Mouse (Mus musculus) gastrocnemius, adult 18-20 months (tissue): ENCODE data around the gene Pcnx2. TPM values are rescaled to one million over a fixed set of nuclear protein-coding genes. Genes with fewer than 3 reads are reported as not detected.

ENCODE experiments used
- DNase-seq: peaks from one replicate; pipeline ENCODE4 v3.0.0; 2021; ENCODE audit warnings: low spot score
- total RNA-seq, 2 experiments: library from RNA; stranded (reverse); gene quantifications; 2 replicates each; pipeline ENCODE4 v1.2.3; 2021

The Pcnx2 gene
- total RNA-seq, 2 experiments from 2014 or later: 0.21 to 0.48 TPM

DNA sequence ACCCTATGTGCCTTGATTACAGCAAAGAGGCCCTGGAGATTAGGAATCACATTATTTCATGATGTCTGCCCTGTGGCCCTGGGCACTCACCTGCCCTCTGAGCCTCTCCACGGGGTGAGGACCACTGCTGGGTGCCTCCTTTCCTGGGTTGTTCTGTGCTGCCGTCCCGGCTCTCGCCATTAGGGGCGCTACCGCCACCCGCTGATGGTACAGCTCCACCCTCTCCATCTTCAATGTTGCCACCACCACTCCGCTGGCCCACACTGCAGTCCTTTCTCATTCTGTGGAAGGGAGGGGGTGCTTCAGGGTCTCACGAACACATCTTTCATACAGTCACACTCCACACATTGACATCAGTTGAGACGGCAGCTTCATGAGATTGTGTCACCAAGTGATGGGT lies 139.1 kb downstream of the Pcnx2 start:
- DNase-seq: no peak

- DNase-seq: no peak
Observed at GRCm38 (mm10) chr8:125757106-125757496, 141.0 kb downstream of the Pcnx2 start.

DNA sequence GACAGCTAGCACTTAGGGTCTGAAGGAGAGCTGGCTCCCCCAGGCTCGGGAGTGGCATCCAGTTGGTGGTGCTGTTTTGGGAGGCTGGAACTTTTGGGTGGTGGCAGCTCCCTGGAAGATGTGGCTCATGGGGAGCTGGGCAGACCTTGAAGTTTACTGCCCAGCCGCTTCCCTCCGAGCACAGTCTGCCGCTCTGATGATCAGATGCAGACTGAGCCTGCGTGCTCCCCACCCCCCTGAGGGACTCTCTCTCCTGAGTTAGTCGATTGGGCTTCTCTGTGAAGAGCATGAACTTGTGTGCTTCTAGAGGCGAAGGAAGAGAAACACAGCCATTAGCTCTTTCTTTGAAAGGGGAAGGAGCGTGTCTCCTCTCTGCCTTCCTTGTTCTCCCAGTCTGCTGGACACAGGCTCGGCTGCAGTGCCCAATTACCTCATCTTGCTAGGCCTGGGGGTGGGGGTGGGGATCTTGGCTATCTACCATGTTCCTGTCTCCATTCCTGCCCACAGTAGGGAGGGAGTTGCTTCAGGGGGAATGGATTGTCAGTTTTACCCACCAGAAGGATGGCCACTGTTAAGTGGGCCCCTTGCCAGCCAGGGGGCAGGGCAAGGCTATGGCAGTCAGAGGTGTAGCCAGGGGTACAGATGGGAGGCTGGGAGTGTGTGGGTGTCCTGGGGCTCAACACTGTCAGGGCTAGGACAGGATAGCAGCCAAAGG lies 141.6 kb downstream of the Pcnx2 start:
- no peak for DNase-seq

DNA sequence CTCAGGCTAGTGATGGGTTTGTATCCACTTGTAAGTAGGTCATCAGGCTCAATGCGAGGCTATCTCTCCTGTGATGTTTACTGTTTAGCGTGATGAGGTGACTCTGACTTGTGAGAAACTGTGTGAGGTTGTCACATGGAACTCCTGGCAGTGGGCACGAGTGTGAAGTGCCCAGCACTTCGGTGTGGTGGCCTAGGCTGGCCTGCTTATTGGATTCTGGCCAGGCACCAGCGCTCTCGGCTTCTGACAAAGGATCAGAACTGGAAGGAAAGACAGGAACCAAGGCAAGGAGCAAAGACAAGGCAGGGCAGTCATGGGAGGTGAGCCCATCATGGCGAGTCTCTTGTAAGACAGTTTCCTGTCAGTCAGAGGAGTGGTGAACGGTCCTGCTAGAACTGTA lies 142.2 kb downstream of the Pcnx2 start:
- no peak for DNase-seq

DNA sequence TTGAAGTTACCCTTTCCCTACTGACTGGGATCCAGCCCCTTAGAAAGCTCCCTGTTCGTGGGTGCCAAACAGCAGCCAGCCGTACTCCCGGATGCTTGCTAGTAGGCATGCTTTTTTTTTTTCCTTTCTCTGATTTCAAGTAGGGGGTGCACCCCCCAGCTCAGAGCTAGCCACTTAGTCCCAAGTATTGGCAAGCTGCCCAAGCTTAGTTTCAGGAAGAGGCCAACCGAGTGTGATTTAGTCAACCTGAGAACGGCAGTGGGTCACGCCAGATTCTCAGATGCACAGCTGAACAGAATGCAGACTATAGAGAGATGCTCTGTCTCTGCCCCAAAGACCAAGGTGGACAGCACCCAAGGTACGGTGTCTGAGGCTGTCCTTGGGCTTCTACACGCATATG lies 147.3 kb downstream of the Pcnx2 start:
- no peak for DNase-seq

- no peak for DNase-seq
Observed at GRCm38 (mm10) chr8:125747390-125747789, 150.7 kb downstream of the Pcnx2 start.

DNA sequence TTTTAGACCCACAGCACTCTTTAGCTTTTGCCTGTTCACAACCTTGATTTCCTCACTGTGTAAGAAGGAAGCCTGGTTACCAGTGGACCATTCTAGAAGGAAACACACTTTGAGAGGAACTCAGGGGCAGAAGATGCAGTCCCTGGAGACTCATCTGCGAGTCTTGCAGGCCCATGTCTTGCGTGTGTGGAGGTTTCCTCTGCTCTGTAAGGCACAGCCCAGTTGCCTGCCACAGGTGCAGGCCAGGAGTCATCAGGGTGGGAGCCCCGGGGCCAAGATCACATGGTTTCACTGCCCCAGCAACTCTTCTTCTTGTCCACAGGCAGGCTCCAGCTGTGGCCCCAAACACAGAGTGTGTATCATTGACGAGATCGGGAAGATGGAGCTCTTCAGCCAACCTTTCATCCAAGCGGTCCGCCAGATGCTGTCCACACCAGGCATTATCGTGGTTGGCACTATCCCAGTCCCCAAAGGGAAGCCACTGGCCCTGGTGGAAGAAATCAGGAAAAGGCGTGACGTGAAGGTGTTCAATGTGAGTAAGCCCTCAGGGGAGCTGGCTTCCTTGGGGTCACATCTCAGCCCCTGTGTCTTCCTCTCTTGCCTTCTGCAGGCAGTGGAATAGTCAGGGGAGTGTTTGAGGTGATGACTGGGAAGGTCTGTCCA lies 153.1 kb downstream of the Pcnx2 start:
- no peak for DNase-seq

DNA sequence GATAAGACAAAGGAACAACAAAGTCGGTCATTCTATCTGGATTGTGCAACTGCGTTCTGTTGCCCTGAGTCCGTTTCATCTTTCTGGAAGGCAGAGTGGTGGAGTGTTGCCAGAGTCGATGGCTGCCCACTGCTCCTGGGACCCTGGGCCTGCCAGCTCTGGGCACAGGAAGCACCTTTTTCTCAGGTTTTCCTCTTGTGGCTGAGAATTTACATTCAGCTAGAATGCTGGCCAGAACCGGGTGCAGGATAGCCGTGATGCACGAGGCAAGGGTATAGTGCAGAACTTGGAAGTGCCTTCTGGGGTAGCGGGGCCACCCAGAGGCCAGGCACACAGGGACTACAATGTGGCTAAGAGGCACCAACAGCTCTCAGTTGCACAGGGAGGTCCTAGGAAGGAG lies 155.7 kb downstream of the Pcnx2 start:
- DNase-seq: no peak

DNA sequence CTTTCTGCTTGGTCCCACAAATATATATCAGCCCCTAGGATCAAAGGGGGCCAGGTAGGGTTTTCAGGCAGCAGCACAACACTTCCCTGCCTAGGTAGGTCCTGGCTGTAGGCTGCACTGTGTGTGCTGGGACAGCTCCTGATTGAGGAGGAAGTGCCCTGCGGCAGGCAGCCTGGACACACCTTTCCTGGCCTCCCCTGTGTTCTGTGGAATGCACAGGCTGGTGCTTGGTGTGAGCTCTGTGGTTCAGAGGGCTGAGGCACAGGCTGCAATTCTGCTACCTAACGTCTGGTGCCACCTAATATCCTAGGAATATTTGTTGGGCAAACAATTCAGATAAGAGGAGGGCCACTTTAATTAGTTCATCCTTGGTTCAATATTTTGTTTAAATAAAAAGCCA lies 156.3 kb downstream of the Pcnx2 start:
- DNase-seq: no peak

GRCm38 (mm10) chr8:125741377-125741776 lies 156.7 kb downstream of the Pcnx2 start:
- no peak for DNase-seq

DNA sequence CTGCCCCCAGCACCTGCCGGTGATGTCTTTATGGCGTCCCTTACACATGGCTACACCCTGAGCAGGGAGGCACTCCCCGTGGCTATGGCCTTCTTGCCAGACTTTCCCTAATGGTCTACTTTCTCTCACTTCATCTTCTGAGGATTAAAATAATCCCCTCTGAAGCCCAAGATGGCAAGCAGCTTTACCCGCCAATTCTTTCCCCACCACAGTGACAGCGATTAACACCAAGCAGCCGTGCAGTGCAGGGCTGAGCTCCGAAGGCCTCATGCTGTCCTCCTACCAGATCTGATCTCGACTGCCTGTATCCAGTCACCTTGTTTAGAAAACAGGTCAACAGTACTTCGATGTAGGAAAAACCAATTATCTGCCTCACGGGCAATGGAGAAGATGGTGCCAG lies 157.5 kb downstream of the Pcnx2 start:
- no peak for DNase-seq

GRCm38 (mm10) chr8:125738956-125739355 lies 159.2 kb downstream of the Pcnx2 start:
- DNase-seq: no peak

DNA sequence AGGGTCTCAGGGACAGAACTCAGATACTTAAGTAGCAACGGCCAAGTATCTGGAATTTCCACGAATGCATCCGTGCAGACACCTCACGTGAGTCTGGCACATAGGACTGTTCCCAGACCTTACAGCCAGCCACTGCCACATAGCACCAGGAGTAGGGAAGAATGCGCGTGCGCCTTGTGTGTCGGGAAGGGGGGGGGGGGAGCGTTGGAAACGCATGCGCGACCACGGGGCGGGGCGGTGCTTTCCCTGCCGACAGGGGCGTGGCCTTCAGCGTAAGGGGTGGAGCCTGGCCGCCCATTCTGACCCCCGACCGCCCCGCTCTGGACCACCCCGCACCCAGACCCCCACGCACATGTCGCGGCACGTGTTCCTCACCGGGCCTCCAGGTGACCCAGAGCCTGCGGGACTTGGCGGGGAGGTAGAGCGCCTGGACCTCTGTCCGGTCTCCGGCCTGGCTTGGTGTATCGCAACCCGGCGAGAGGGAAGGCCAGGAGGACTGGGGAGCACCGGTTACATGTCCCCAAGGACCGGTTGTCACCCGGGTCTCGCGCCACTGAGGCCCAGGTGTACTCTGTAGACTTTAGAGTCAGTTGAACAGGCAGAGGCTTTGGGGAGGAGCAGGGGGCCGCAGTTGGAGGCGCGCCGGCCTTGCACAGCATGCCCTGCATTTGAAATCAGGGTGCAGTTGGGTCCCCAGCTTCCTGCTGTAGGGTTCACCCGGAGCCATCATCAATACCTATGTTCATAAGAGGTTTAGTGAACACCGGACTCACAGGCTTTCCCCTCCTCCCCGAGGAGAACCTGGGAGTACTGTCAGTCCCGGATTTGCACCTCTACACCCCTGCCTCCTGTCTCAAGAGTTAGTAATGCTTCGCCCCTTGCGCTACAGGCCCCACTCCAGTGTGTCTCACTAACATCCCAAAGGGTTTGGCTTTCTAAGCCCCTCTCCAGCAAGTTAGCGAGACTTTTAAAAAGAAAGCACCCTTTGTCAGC lies 163.9 kb downstream of the Pcnx2 start:
- DNase-seq: peak; percentile 87

DNA sequence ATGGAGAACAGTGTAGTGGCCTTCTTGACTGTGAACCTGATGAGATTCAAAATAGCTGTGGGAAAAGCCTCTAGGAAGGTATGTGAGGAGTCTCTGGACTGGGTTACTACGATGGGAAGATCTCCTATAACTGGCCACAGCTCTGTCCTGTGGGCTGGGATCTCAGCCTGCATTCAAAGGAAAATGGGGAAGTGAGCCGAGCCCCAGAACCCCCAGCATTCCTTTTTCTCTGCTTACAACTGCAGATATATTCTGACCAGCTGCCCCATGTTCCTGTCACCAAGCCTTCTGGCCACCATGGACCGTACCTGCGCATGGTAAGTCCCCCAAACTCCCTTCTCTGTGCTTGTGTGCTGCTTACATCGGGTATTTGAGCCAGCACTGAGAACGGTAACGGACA lies 168.4 kb downstream of the Pcnx2 start, which contains the start of gene Ntpcr:
TSS of gene Ntpcr (plus strand) at position 218 of the 400 bp plus-strand sequence.
- no peak for DNase-seq

DNA sequence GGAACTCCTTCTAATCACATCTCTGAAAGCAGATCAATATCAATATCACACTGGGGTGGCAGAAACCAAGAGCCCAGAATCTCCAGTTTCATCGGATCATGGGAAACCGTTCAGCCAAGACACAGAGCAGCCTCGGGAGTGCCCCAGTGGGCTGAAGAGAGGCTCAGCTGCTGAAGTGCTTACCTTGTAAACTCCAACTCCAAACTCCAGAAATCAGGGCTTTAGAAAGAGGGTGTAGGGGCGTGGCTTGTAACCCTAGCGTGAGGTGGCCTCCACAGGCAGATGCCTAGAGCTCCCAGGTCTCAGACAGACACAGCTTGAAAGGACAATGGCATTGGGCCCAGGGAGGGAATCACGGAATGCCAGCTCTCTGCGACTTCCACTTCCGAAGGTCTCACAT lies 170.3 kb downstream of the Pcnx2 start:
- no peak for DNase-seq

DNA sequence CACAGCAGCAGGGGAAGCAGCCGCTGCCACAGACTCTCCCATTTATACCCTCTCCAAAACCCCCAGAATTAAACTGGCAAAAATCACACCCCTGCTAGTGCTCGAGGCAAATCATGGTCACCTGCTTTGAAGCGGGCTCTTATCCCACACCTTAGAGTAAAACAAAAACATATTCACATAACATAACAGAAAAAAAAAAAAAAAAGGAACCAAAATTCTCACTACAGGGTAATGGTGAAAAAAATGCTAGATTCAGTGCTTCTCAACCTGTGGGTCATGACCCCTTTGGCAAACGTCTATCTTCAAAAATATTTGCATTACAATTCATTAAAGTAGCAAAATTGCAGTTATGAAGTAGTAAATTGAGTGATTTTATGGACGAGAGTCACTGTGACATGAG lies 171.1 kb downstream of the Pcnx2 start:
- DNase-seq: no peak

DNA sequence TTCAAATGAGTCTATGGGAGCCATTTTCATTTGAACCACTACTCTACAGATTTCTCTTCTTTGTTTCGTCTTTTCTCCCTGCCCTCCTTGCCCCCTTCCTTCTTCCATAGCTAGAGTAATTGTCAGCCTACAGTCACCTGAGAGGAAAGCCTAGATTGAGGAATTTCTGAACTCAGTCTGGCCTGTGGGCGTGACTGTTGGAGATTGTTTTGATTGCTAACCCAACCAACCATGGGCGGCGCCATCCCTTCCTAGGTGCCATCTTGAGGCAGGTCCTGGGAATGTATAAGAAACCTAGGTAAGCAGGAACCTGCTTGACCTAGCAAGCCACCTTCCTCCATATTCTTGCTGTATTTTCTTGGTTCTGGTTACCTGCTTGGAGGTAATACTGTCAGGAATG lies 172.0 kb downstream of the Pcnx2 start:
- no peak for DNase-seq

- DNase-seq: no peak
Observed at GRCm38 (mm10) chr8:125725037-125725820, 172.9 kb downstream of the Pcnx2 start.

- DNase-seq: no peak
Observed at GRCm38 (mm10) chr8:125723437-125723836, 174.7 kb downstream of the Pcnx2 start.

- DNase-seq: peak; percentile 53
Observed at GRCm38 (mm10) chr8:125722675-125723074, 175.4 kb downstream of the Pcnx2 start.

DNA sequence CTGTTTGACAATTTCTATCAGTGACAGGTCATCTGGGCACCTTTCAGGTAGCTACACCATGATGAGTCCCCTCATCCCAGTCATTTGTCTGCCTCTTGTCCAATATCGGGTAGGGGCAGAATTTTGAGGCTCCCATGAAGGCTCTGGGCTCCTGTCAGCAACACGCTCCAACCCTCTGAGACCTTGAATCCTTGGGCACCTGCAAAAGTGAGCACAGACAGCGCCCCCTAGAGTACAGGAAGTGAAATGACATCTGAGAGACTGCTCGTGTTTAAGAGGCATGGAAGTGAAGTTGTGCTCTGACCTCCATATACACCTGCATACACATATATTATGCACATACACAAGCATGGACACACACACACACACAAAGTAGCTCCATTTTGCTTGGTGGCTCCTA lies 179.2 kb downstream of the Pcnx2 start:
- DNase-seq: no peak
